Mouse (Mus musculus): ENCODE data around the gene Olfr823. TPM values are rescaled to one million over a fixed set of nuclear protein-coding genes. Genes with fewer than 3 reads are reported as not detected.
"Not testable (repeated sequence)": the region's sequence is repeated elsewhere in the genome, so short reads cannot be mapped to it uniquely, and the experiment has no call there.

Gene Olfr823
- not detected for polyA plus RNA-seq (2012; fragmentation: generic; extraction: Trizol)

DNA sequence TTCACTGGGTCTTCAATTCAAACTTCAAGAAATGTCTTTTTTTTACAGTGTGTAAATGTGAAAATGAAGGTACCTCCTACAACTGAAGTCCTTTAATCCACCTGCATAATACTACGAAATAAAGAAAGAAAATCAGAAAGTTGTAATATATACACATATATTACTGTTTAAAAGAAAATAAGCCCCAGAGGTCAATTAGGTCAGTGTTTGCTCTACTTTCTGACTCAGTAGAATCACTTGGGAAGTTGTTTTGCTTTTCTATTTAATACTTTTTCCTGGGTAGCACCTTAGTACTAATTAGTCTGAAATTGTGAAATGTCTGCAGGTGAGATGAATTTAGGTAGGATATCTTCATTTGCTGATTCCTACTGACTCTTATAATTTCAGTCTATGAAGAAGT, at the start of gene Olfr823:
Gene Olfr823, minus strand, starts transcription at position 101 of the 400 bp plus-strand sequence.
- H3K27me3 ChIP-seq (ENCODE audit: control insufficient read depth, insufficient read depth, insufficient read length); H3K36me3 ChIP-seq (ENCODE audit: control insufficient read depth, insufficient read depth): not testable (repeated sequence)

DNA sequence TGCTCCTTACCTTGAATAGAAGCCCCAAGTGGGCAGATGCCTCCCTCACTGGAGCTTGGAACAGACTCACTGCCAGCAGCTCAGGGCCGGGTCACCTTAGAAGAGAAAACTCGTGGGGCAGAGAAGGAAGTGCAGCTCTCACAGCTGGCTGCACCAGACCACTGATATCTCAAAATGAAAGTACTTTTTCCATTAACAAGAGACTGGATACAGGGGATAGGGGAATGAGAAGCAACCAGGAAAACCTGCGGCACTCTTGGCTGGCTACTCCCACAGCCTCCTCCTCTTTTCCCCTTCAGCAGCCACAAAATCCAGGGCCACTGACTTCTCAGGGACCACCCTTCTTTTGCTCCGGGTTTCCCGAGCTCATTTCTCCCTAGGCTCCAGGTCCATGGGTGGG, 28.9 kb upstream of the Olfr823 start:
- Histone ChIP-seq H3K79me2 (ENCODE audit: control insufficient read depth, insufficient read depth) (no peaks in the 10 kb centered on the region), H3K4me2 (ENCODE audit: low read depth) (no peak overlapping the region), H3ac (ENCODE audit: control insufficient read depth, insufficient read length) (no peak overlapping the region), H3K27me3 (ENCODE audit: control insufficient read depth, insufficient read depth, insufficient read length) (no peaks in the 10 kb centered on the region), H3K4me3 (no peak overlapping the region), H3K36me3 (ENCODE audit: control insufficient read depth, insufficient read depth) (no peaks in the 10 kb centered on the region)
- TF ChIP-seq MYOD1 (IDR thresholded peaks at IDR 0.05; ENCODE audit: control insufficient read depth in 1 of 3, insufficient read length in 2 of 3, low read depth in 2 of 3) (no peak), TCF12 (IDR thresholded peaks at IDR 0.05; ENCODE audit: insufficient read depth, poor library complexity, severe bottlenecking) (no peak), E2F4 (IDR thresholded peaks at IDR 0.05; ENCODE audit: insufficient read depth) (no peak), MAX (IDR thresholded peaks at IDR 0.05; ENCODE audit: low read depth) (no peak), POLR2AphosphoS2 (IDR thresholded peaks at IDR 0.05; ENCODE audit: insufficient read length, low read depth) (no peak), POLR2A (IDR thresholded peaks at IDR 0.05; ENCODE audit: insufficient read length, low read depth) (no peak), MYOG (IDR thresholded peaks at IDR 0.05; ENCODE audit: control insufficient read depth in 1 of 3, insufficient read depth in 1 of 3, insufficient read length in 2 of 3, low read depth in 2 of 3) (no peak)

More for the DNA sequence above, at the start of gene Olfr823:
- H3K4me2 ChIP-seq (ENCODE audit: low read depth); H3ac ChIP-seq (ENCODE audit: control insufficient read depth, insufficient read length); H3K79me2 ChIP-seq (ENCODE audit: control insufficient read depth, insufficient read depth); H3K4me3 ChIP-seq: not testable (repeated sequence)

DNA sequence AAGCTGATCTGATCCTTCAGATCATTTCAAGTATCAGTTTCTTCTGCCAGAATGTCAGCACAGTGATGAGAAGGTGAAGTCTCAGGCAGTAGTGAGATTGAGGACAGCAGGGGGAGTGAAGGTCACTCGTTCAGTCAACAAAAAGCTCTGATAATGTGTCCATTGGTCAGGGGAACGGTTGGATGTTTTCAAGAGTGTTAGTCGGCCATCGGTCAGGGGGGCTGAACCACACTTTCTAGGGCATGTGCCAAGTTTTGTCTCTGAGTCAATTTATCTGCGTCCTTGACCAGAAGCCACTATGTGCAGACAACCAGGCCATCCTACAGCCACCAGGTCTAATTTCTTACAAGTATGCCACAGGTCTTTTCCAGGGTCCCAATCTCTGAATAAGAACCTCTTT, 27.3 kb upstream of the Olfr823 start:
- not testable (repeated sequence) for H3K36me3 ChIP-seq (ENCODE audit: control insufficient read depth, insufficient read depth); H3K4me3 ChIP-seq; H3K27me3 ChIP-seq (ENCODE audit: control insufficient read depth, insufficient read depth, insufficient read length); H3ac ChIP-seq (ENCODE audit: control insufficient read depth, insufficient read length); H3K4me2 ChIP-seq (ENCODE audit: low read depth); H3K79me2 ChIP-seq (ENCODE audit: control insufficient read depth, insufficient read depth)

DNA sequence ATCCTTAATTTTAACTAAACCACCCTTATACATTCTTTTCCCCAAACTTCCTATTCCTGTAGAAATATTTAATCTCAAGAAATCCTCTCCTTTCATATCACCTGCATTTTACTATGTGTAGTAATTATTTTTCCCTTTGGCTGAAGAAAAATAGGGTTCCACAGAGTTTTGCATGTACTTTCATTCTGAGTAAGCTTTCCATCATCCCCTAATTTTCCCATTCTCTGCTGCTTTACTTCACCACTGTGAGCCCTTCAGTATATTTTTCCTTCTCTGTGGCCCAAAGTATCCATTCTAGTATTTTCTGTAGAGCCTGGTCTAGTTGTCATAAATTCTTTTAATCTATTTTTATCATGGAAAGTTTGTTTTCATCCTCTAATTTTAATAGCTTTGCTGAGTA, 19.6 kb upstream of the Olfr823 start:
- TF ChIP-seq POLR2AphosphoS2 (IDR thresholded peaks at IDR 0.05; ENCODE audit: insufficient read length, low read depth): no peak
- TF ChIP-seq MYOG (IDR thresholded peaks at IDR 0.05; ENCODE audit: control insufficient read depth in 1 of 3, insufficient read depth in 1 of 3, insufficient read length in 2 of 3, low read depth in 2 of 3): no peak
- no peak for TF ChIP-seq E2F4 (IDR thresholded peaks at IDR 0.05; ENCODE audit: insufficient read depth)
- no peak for TF ChIP-seq CEBPB (IDR thresholded peaks at IDR 0.05; ENCODE audit: insufficient read depth, poor library complexity, severe bottlenecking)
- TF ChIP-seq TCF3 (IDR thresholded peaks at IDR 0.05; ENCODE audit: insufficient read length, low read depth): no peak
- TF ChIP-seq REST (IDR thresholded peaks at IDR 0.05; ENCODE audit: insufficient read depth, insufficient read length): no peak
- no peak for TF ChIP-seq SRF (IDR thresholded peaks at IDR 0.05; ENCODE audit: control insufficient read depth, insufficient read length, low read depth)
- no peak for TF ChIP-seq USF1 (IDR thresholded peaks at IDR 0.05; ENCODE audit: low read depth)
- no peak for TF ChIP-seq TCF12 (IDR thresholded peaks at IDR 0.05; ENCODE audit: insufficient read depth, poor library complexity, severe bottlenecking)
- TF ChIP-seq MYOD1 (IDR thresholded peaks at IDR 0.05; ENCODE audit: control insufficient read depth in 1 of 3, insufficient read length in 2 of 3, low read depth in 2 of 3): no peak
- no peak for TF ChIP-seq MAX (IDR thresholded peaks at IDR 0.05; ENCODE audit: low read depth)
- no peak for TF ChIP-seq POLR2A (IDR thresholded peaks at IDR 0.05; ENCODE audit: insufficient read length, low read depth)
- Histone ChIP-seq H3K4me3 (no peak overlapping the region), H3K4me2 (ENCODE audit: low read depth) (no peak overlapping the region), H3ac (ENCODE audit: control insufficient read depth, insufficient read length) (no peak overlapping the region), H3K36me3 (ENCODE audit: control insufficient read depth, insufficient read depth) (no peaks in the 10 kb centered on the region), H3K79me2 (ENCODE audit: control insufficient read depth, insufficient read depth) (no peaks in the 10 kb centered on the region), H3K27me3 (ENCODE audit: control insufficient read depth, insufficient read depth, insufficient read length) (no peaks in the 10 kb centered on the region)

DNA sequence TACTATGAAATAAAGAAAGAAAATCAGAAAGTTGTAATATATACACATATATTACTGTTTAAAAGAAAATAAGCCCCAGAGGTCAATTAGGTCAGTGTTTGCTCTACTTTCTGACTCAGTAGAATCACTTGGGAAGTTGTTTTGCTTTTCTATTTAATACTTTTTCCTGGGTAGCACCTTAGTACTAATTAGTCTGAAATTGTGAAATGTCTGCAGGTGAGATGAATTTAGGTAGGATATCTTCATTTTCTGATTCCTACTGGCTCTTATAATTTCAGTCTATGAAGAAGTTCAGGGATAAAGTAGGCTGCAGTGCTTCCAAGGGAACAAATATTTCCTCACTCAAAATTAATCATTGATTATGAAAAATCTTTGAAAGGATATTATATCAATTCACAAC, 14.7 kb upstream of the Olfr823 start, which contains the start of gene Olfr824:
Gene Olfr824, minus strand, starts transcription at position 101 of the 400 bp plus-strand sequence.
- H3K36me3 ChIP-seq (ENCODE audit: control insufficient read depth, insufficient read depth); H3K79me2 ChIP-seq (ENCODE audit: control insufficient read depth, insufficient read depth); H3K4me3 ChIP-seq; H3ac ChIP-seq (ENCODE audit: control insufficient read depth, insufficient read length); H3K27me3 ChIP-seq (ENCODE audit: control insufficient read depth, insufficient read depth, insufficient read length); H3K4me2 ChIP-seq (ENCODE audit: low read depth): not testable (repeated sequence)

DNA sequence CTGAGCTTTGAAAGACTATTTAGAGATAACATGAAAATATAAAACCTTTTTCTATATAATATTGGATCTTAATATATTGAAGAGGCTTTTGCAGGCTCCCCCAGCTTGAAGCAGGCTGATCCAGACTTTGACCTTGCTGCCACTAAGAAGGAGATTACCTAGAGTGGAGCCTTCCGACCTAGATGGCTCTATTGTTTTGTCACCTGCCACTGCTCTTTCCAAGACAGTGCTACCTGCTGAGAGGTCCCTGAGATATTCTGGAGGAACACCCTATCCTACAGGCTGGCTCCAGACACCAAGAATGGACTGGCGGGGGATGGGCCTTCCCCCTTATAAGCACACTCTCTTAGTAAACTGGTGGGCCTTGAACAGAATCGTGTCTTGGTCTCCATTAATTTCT, 862 bp upstream of the Olfr823 start:
- not testable (repeated sequence) for H3K4me2 ChIP-seq (ENCODE audit: low read depth); H3K79me2 ChIP-seq (ENCODE audit: control insufficient read depth, insufficient read depth); H3K27me3 ChIP-seq (ENCODE audit: control insufficient read depth, insufficient read depth, insufficient read length); H3ac ChIP-seq (ENCODE audit: control insufficient read depth, insufficient read length); H3K4me3 ChIP-seq; H3K36me3 ChIP-seq (ENCODE audit: control insufficient read depth, insufficient read depth)

Measured in myocyte (in vitro differentiated cells).